Mouse (Mus musculus): ENCODE results near the gene Espn. TPM values are rescaled to one million over a fixed set of nuclear protein-coding genes. Genes with fewer than 3 reads are reported as not detected.
A peak's percentile ranks its signal among the peaks of the same experiment; 100 is the strongest.

Espn gene
- polyA plus RNA-seq, 1 experiment from 2014 or later: 0.40 TPM

DNA sequence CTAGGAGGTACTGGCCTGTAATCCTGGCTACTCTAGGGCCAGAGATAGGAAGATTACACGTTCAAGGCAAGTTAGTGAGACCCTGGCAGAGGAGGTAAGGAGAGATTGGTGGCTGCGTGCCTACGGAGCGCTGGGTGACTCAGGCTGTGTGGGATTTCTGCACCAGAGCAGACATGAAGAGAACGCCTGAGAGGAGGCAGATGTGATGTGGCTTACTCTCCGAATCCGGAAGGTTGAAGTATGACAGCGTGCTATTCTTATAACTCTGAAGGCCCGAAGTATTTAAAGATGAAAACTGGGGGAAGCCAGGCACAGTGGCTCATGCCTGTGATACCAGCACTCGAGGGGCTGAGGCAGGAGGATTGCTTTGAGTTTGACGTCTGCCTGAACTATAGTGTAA, 51.6 kb downstream of the Espn start:
- H3K27ac ChIP-seq: no peak overlapping the region
- H3K9ac ChIP-seq: no peak overlapping the region
- ATAC-seq (ENCODE audit: low FRiP score) (no peak), DNase-seq (ENCODE audit: low spot score) (no peak)
- no peaks in the 10 kb centered on the region for H3K9me3 ChIP-seq (ENCODE audit: control insufficient read depth, low read length)
- no peaks in the 10 kb centered on the region for H3K27me3 ChIP-seq (ENCODE audit: control insufficient read depth, insufficient read depth, low read length)
- H3K4me2 ChIP-seq (replicated peaks): no peak overlapping the region
- no peak overlapping the region for H3K4me3 ChIP-seq (replicated peaks; ENCODE audit: low read length)
- WGBS: 88% methylated on average over 11 of the region's 11 CpGs
- no peaks in the 10 kb centered on the region for H3K4me1 ChIP-seq (replicated peaks; ENCODE audit: control insufficient read depth, insufficient read depth, low read length)
- peaks cover 11% of the 10 kb centered on the region; the same call in 1 of the 2 replicates for H3K36me3 ChIP-seq (replicated peaks; ENCODE audit: control insufficient read depth, insufficient read depth)

DNA sequence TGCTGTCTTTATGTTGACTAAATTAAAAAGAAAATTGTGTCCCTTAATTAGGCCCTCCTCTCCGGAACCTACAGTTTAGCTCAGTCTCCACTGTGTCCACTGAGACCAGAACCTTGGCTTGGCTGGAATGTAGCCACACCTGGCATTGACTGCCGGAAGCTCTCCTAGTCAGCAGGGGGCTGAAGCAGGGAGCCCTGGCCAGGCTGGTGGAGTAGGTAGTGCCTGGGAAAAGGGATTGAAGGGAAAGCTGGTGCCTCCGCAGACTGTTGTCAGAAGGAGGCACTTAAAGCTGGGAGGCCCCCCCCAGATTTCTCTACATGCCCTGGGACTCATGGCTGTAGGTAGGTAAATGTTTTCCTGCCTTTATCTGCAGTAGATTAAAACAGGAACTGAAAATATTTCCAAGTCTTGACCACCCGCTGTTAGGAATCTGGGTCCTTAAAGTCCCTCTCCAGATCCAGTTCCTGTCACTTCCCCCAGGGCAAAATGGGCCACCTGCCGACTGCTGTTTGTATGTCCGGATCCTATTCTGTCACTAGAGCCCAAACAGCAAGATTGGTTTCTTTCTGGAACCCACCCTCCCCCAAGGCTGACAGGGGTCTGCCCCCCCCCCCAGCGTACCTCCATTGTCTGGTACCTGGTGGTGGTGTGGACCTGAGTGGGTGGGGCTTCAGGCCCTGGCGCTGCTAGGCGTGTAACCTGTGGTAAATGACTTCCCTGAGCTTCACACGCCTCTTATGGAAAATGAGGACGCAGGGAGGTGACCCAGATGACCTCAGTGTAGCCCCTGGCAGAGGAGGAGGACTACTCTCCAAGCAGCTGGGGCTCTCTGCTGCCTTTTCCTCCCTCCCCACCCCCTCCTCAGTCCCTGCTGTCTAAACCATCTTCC, 54.0 kb downstream of the Espn start:
- 30% methylated on average over 11 of the region's 11 CpGs for WGBS
- ATAC-seq (ENCODE audit: low FRiP score) (no peak), DNase-seq (ENCODE audit: low spot score) (no peak)
- Histone ChIP-seq H3K9ac (no peak overlapping the region), H3K4me3 (replicated peaks; ENCODE audit: low read length) (no peak overlapping the region), H3K36me3 (replicated peaks; ENCODE audit: control insufficient read depth, insufficient read depth) (no peaks in the 10 kb centered on the region), H3K4me1 (replicated peaks; ENCODE audit: control insufficient read depth, insufficient read depth, low read length) (no peaks in the 10 kb centered on the region), H3K9me3 (ENCODE audit: control insufficient read depth, low read length) (no peaks in the 10 kb centered on the region), H3K27me3 (ENCODE audit: control insufficient read depth, insufficient read depth, low read length) (no peaks in the 10 kb centered on the region), H3K4me2 (replicated peaks) (no peak overlapping the region), H3K27ac (no peak overlapping the region)

DNA sequence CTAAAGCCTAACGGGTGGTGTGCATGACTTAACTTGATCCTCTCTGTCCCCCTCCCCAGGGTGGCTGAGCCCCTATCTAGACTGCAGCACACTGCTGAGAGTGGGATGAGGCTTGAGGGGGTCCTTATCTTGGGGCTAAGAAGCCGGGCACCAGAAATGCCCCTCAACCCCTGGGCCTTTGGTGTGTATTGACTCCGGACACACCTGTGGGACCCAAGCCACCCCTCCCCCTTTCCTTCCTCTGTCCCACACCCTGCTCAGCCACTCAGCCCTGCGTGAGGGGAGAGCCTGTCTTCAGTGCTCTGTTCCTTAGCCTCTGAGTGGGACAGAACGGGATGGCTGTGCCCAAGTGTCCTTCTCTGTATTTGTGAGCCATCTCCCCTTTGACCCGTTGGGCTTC, 55.2 kb downstream of the Espn start:
- Histone ChIP-seq H3K9ac (no peak overlapping the region), H3K9me3 (ENCODE audit: control insufficient read depth, low read length) (no peaks in the 10 kb centered on the region), H3K27ac (peak overlapping the region; percentile 64), H3K36me3 (replicated peaks; ENCODE audit: control insufficient read depth, insufficient read depth) (no peaks in the 10 kb centered on the region), H3K4me1 (replicated peaks; ENCODE audit: control insufficient read depth, insufficient read depth, low read length) (peaks cover 6% of the 10 kb centered on the region; the same call in 1 of the 2 replicates), H3K4me3 (replicated peaks; ENCODE audit: low read length) (peak overlapping the region; percentile 17), H3K4me2 (replicated peaks) (no peak overlapping the region; the same call in 1 of the 2 replicates), H3K27me3 (ENCODE audit: control insufficient read depth, insufficient read depth, low read length) (no peaks in the 10 kb centered on the region)
- DNase-seq (ENCODE audit: low spot score) (no peak), ATAC-seq (ENCODE audit: low FRiP score) (no peak)
- 52% methylated on average over 6 of the region's 6 CpGs for WGBS

DNA sequence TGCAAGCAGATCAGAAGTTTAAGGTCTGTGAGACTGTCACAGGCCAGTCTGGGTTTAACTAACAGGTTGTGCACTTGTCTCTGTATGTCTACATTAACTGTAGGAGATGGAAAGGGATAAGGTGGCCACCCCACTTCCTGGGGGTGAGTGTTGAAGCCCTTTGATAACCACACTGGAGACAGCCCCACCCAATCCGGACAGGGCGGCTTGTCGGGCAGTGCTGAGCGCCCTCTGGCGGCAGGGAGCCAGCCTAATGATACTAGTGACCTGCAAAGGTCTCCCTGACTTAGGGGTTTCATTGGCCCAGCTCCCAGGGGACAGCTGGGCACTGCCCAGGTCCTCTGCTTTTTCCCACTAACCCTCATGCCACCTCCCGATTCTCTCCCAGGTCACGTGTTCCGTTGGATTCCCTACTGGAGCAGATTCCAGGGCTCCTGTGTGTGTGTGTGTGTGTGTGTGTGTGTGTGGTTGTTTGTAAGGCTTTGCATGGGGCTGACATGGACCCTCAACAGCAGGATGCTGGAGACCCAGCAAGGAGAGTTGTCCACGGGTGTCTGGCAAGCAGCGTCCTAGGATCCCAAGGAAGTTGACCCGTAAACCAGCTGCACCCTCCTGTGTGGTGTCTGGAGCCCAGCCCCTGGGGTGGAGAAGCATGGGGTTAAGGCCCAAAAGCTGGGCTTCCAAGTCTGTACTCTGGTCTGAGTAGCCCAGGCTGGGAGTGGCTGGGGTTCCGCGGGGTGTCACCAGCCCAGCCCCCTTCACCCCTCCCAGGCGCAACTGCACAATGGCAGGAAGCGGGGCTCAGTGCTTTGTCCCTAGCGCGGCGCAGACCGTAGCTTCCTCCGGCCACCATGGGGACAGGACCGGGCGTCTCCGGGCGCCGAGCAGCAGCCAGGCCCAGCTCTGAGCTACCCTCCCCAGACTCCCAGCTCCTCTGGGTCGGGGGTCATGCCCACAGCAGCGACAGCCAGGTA, 55.9 kb downstream of the Espn start:
- Histone ChIP-seq H3K36me3 (replicated peaks; ENCODE audit: control insufficient read depth, insufficient read depth) (no peaks in the 10 kb centered on the region), H3K9me3 (ENCODE audit: control insufficient read depth, low read length) (no peaks in the 10 kb centered on the region), H3K4me2 (replicated peaks) (peak overlapping the region; percentile 21), H3K27ac (peak overlapping the region; percentile 64), H3K4me3 (replicated peaks; ENCODE audit: low read length) (peak overlapping the region; percentile 17), H3K9ac (no peak overlapping the region), H3K4me1 (replicated peaks; ENCODE audit: control insufficient read depth, insufficient read depth, low read length) (peaks cover 6% of the 10 kb centered on the region; the same call in 1 of the 2 replicates), H3K27me3 (ENCODE audit: control insufficient read depth, insufficient read depth, low read length) (no peaks in the 10 kb centered on the region)
- ATAC-seq (ENCODE audit: low FRiP score) (no peak), DNase-seq (ENCODE audit: low spot score) (no peak)
- 23% methylated on average over 27 of the region's 27 CpGs for WGBS

DNA sequence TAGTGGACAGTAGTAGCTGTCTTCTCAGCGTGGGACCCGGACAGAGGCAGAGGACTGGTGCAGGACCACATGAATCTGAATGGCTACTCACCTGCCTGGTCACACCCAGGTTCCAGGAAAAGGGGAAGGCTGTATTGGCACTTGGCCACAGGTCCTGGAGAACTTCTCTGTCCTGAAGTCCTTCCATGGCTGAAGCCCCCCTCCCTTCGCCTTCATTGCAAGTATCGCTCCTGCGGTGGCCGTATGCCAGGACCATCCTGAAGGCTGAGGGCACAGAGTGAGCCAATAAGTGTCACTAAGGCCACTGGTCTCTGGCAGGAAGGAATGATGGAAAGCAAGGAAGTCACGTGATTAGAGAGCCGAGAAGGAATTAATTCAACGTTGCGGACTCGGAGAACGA, 57.9 kb downstream of the Espn start:
- WGBS: 85% methylated on average over 12 of the region's 12 CpGs
- no peak for ATAC-seq (ENCODE audit: low FRiP score)
- Histone ChIP-seq H3K4me3 (replicated peaks; ENCODE audit: low read length) (no peak overlapping the region), H3K9ac (no peak overlapping the region), H3K36me3 (replicated peaks; ENCODE audit: control insufficient read depth, insufficient read depth) (no peaks in the 10 kb centered on the region; the same call in 1 of the 2 replicates), H3K27ac (no peak overlapping the region), H3K27me3 (ENCODE audit: control insufficient read depth, insufficient read depth, low read length) (no peaks in the 10 kb centered on the region), H3K4me2 (replicated peaks) (no peak overlapping the region), H3K4me1 (replicated peaks; ENCODE audit: control insufficient read depth, insufficient read depth, low read length) (peaks cover 6% of the 10 kb centered on the region; the same call in 1 of the 2 replicates), H3K9me3 (ENCODE audit: control insufficient read depth, low read length) (no peaks in the 10 kb centered on the region)
- DNase-seq (ENCODE audit: low spot score): no peak

DNA sequence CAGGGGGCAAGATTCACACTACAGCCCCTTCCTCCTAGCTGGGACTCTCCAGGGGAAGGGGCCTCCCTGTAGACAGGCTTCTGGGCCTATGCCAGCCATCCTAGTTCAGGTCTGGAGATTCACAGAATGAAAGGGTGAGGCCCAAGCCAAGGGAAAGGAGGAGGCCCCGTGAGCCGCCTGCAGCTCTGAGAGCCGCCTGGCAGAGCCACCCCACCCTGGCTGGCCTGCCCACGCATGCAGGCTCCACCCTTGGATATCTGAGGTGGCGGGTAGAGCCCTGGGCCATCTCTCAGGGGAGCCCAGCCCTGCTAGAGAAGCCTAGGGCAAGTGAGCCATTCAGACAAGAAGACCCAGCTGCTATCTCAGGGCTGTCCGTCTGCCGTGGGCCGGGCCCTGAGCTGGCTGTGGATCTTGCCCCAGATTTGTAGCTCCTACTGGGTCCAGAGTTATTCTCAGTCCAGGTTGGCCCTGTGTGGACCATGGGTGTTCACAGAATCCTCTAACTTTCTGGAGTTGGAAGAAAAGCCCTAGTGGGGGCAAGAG, 59.3 kb downstream of the Espn start:
- H3K9me3 ChIP-seq (ENCODE audit: control insufficient read depth, low read length): no peaks in the 10 kb centered on the region
- 53% methylated on average over 8 of the region's 8 CpGs for WGBS
- H3K36me3 ChIP-seq (replicated peaks; ENCODE audit: control insufficient read depth, insufficient read depth): no peaks in the 10 kb centered on the region; the same call in 1 of the 2 replicates
- no peaks in the 10 kb centered on the region for H3K27me3 ChIP-seq (ENCODE audit: control insufficient read depth, insufficient read depth, low read length)
- DNase-seq (ENCODE audit: low spot score) (no peak), ATAC-seq (ENCODE audit: low FRiP score) (no peak)
- no peak overlapping the region for H3K4me2 ChIP-seq (replicated peaks)
- peaks cover 18% of the 10 kb centered on the region for H3K4me1 ChIP-seq (replicated peaks; ENCODE audit: control insufficient read depth, insufficient read depth, low read length)
- 0 out of 2 replicates have a peak overlapping the region, but pooled peaks have one; percentile 5 for H3K27ac ChIP-seq
- no peak overlapping the region for H3K4me3 ChIP-seq (replicated peaks; ENCODE audit: low read length)
- no peak overlapping the region for H3K9ac ChIP-seq

DNA sequence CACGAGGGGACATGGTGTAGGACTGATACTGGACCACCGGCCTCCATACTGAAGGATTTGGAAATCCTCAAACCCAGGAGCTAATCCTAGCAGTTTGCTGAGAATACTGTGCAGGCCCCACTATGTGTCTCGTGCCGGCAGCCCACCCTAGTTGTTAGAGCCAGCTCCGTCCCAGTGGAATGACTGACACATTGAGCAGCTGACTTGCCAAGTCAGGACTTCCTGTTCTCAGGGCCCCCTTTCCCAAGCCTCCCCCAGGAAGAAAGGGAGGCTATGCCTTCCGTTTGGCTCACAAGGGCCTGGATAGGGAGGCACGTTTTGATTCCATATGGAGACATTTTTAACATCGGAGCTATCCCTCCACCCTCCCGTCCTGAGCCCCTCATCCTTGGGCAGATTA, 62.0 kb downstream of the Espn start:
- peaks cover 27% of the 10 kb centered on the region for H3K4me1 ChIP-seq (replicated peaks; ENCODE audit: control insufficient read depth, insufficient read depth, low read length)
- no peak overlapping the region for H3K9ac ChIP-seq
- WGBS: 84% methylated on average over 9 of the region's 9 CpGs
- H3K36me3 ChIP-seq (replicated peaks; ENCODE audit: control insufficient read depth, insufficient read depth): no peaks in the 10 kb centered on the region; the same call in 1 of the 2 replicates
- no peak overlapping the region for H3K4me3 ChIP-seq (replicated peaks; ENCODE audit: low read length)
- DNase-seq (ENCODE audit: low spot score) (no peak), ATAC-seq (ENCODE audit: low FRiP score) (no peak)
- H3K4me2 ChIP-seq (replicated peaks): no peak overlapping the region
- no peaks in the 10 kb centered on the region for H3K27me3 ChIP-seq (ENCODE audit: control insufficient read depth, insufficient read depth, low read length)
- no peak overlapping the region for H3K27ac ChIP-seq
- no peaks in the 10 kb centered on the region for H3K9me3 ChIP-seq (ENCODE audit: control insufficient read depth, low read length)

DNA sequence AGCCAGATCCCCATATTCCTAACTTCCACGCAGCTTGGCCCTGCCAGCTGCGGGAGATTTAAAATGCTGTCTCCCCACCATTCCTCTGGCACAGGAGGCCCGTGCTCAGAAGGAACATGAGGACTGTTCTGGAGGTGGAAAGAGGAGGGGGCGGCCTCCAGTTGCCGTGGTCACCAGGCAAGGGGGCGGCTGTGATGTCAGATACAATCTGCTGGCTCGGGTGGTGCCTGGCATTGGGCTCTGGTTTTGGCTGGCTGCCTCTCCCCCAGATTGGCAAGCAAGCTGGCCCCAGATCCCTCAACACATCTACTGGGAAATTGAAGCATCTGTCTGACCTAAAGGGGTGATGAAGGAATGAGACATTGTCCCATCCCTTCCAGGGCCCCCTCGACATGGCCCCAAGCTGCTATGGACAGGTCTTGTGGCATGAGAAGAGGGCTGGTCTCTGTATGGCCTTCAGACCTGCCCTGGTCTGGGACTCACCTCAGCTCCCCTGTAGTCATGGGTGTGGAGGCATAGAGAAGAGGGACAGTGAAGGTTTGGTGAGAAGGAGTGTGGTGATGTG, 63.5 kb downstream of the Espn start:
- H3K36me3 ChIP-seq (replicated peaks; ENCODE audit: control insufficient read depth, insufficient read depth): no peaks in the 10 kb centered on the region; the same call in 1 of the 2 replicates
- no peaks in the 10 kb centered on the region for H3K27me3 ChIP-seq (ENCODE audit: control insufficient read depth, insufficient read depth, low read length)
- H3K9me3 ChIP-seq (ENCODE audit: control insufficient read depth, low read length): no peaks in the 10 kb centered on the region
- 29% methylated on average over 8 of the region's 8 CpGs for WGBS
- peak overlapping the region; percentile 73 for H3K4me2 ChIP-seq (replicated peaks)
- H3K4me1 ChIP-seq (replicated peaks; ENCODE audit: control insufficient read depth, insufficient read depth, low read length): peaks cover 27% of the 10 kb centered on the region
- H3K27ac ChIP-seq: 0 out of 2 replicates have a peak overlapping the region, but pooled peaks have one; percentile 32
- no peak overlapping the region for H3K4me3 ChIP-seq (replicated peaks; ENCODE audit: low read length)
- DNase-seq (ENCODE audit: low spot score): peak; percentile 55
- ATAC-seq (ENCODE audit: low FRiP score): no peak
- H3K9ac ChIP-seq: no peak overlapping the region
